Mouse (Mus musculus) liver, embryonic 16.5 days (tissue): ENCODE results near the gene Tmem259. TPM values are rescaled to one million over a fixed set of nuclear protein-coding genes. Genes with fewer than 3 reads are reported as not detected.

Experiments
- ATAC-seq: fragments of 200-750 bp; cut with Nextera tagmentation; 2 replicates; pipeline ENCODE4 v1.8.0; 2017; ENCODE audit warnings: low read depth, mild to moderate bottlenecking, moderate number of reproducible peaks, moderate library complexity
- H3K27ac ChIP-seq: fragments of 300-500 bp; sonication (generic); 2 replicates; pipeline ENCODE4 v1.5.1; 2014; ENCODE audit warnings: mild to moderate bottlenecking, low read length
- H3K27me3 ChIP-seq: fragments of 300-500 bp; sonication (generic); 2 replicates; pipeline ENCODE4 v1.6.1; 2014; ENCODE audit warnings: low read depth, low read length, mixed read lengths; ENCODE audit not compliant: control insufficient read depth, insufficient read depth
- H3K36me3 ChIP-seq: fragments of 300-500 bp; sonication (generic); 2 replicates; pipeline ENCODE4 v1.6.1; 2014; ENCODE audit warnings: mild to moderate bottlenecking; ENCODE audit not compliant: control insufficient read depth, insufficient read depth
- H3K4me1 ChIP-seq: fragments of 300-500 bp; sonication (generic); 2 replicates; pipeline ENCODE4 v1.6.1; 2014; ENCODE audit warnings: low read depth, low read length, mixed read lengths; ENCODE audit not compliant: control insufficient read depth
- H3K4me2 ChIP-seq: fragments of 300-500 bp; sonication (generic); 2 replicates; pipeline ENCODE4 v1.6.1; 2014; ENCODE audit warnings: low read depth, low read length, mixed read lengths
- H3K4me3 ChIP-seq: fragments of 300-500 bp; sonication (generic); 2 replicates; pipeline ENCODE4 v1.5.1; 2014; ENCODE audit warnings: low read depth, mild to moderate bottlenecking, low read length
- H3K9ac ChIP-seq: fragments of 300-500 bp; sonication (generic); 2 replicates; pipeline ENCODE4 v1.6.1; 2014; ENCODE audit warnings: low read depth, low read length
- H3K9me3 ChIP-seq: fragments of 300-500 bp; sonication (generic); replicated peaks from 2 replicates; pipeline ENCODE4 v1.6.1; 2016; ENCODE audit warnings: low read length; ENCODE audit not compliant: control insufficient read depth
- WGBS: fragments of 180-500 bp; shearing (Covaris S2); extraction: QIAGEN DNeasy Blood & Tissue Kit; methylation state at CpG from one replicate; pipeline ENCODE4 v1.1.7; 2014; ENCODE audit not compliant: insufficient replicate concordance; 5-methylcytosine and 5-hydroxymethylcytosine counted together
- polyA plus RNA-seq: library from polyadenylated mRNA; unstranded; fragments of >200 nt; fragmentation: Nextera tagmentation; extraction: Ambion mirVana; gene quantifications from 2 replicates; pipeline ENCODE4 v1.2.1, GENCODE M21; 2015

Gene Tmem259
- polyA plus RNA-seq, 1 experiment from 2014 or later: 4.8 TPM

DNA sequence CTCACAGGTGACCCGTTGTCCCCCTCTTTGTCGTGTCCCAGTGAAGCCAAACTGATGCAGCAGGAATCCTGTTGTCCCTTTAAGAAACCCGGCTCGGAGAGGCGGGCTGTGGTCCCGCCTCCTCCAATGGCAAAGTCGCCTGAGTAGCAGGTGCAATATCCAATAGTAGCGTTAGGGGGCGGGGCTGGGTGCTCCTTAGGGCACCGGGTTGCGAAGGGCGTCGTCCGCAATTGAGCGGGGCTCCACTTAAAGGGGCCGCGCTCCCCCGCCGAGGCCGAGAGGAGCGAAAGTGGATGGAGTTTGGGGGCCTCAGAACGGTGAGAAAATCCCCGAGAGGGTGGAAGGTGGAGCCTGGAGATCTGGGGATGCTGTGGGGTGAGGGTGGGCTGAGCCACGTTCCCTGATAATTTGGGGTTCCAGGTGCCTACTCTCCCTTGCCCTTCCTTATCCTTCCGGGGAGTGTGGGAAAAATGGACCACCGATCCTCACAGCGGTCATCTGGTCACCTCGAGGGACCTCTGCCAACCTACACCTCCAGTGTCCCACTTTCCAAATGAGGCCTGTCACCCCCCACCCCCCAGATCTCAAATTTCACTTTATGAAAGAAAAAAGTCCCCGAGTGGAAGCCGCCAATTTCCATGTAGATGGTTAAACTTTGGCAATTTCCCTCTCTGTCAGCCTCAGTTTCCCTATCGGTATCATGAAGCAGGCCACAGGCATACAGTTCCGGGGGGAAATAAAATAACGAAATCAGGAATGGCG lies 12.3 kb upstream of the Tmem259 start, which contains the start of gene Abca7:
Gene Abca7 (plus strand): TSS at position 223 of the 762 bp plus-strand sequence.
- H3K27me3 ChIP-seq: no peaks in the 10 kb centered on the region
- H3K4me3 ChIP-seq: peak within 1 kb of the TSS; percentile 83
- H3K4me1 ChIP-seq: peaks cover 30% of the 10 kb centered on the region
- peak within 1 kb of the TSS; percentile 81 for H3K9ac ChIP-seq
- ATAC-seq: peak; percentile 88
- peak within 1 kb of the TSS; percentile 97 for H3K27ac ChIP-seq
- WGBS: under 1% methylated on average over 34 of the region's 34 CpGs
- H3K4me2 ChIP-seq: peak within 1 kb of the TSS; percentile 82
- H3K36me3 ChIP-seq: peaks cover 4% of the 10 kb centered on the region; the same call in 1 of the 2 replicates
- H3K9me3 ChIP-seq: no peaks in the 10 kb centered on the region; the same call in 1 of the 2 replicates

- peak overlapping the region; percentile 34; the same call in 1 of the 2 replicates for H3K4me2 ChIP-seq
- H3K36me3 ChIP-seq: peaks cover 4% of the 10 kb centered on the region; the same call in 1 of the 2 replicates
- no peaks in the 10 kb centered on the region for H3K27me3 ChIP-seq
- ATAC-seq: no peak
- H3K9me3 ChIP-seq: no peaks in the 10 kb centered on the region; the same call in 1 of the 2 replicates
- H3K4me3 ChIP-seq: no peak overlapping the region
- WGBS: 37% methylated on average over 1 of the region's 1 CpGs
- H3K9ac ChIP-seq: no peak overlapping the region
- H3K27ac ChIP-seq: peak overlapping the region; percentile 31; the same call in 1 of the 2 replicates
- H3K4me1 ChIP-seq: peaks cover 27% of the 10 kb centered on the region
These were observed 11.5 kb upstream of the Tmem259 start for GRCm38 (mm10) chr10:79995636-79996035.

GRCm38 (mm10) chr10:79994397-79995115 lies 10.4 kb upstream of the Tmem259 start:
- Histone ChIP-seq H3K4me1 (peaks cover 24% of the 10 kb centered on the region), H3K4me2 (peak overlapping the region; percentile 17; the same call in 1 of the 2 replicates), H3K27ac (peak overlapping the region; percentile 61), H3K9me3 (no peaks in the 10 kb centered on the region; the same call in 1 of the 2 replicates), H3K9ac (peak overlapping the region; percentile 19; the same call in 1 of the 2 replicates), H3K36me3 (peaks cover 4% of the 10 kb centered on the region; the same call in 1 of the 2 replicates), H3K27me3 (peaks cover 6% of the 10 kb centered on the region), H3K4me3 (no peak overlapping the region)
- no peak for ATAC-seq
- WGBS: 48% methylated on average over 16 of the region's 16 CpGs

GRCm38 (mm10) chr10:79991548-79991947 lies 7.4 kb upstream of the Tmem259 start:
- no peak for ATAC-seq
- 81% methylated on average over 6 of the region's 6 CpGs for WGBS
- H3K27ac ChIP-seq: no peak overlapping the region
- no peak overlapping the region for H3K9ac ChIP-seq
- H3K4me3 ChIP-seq: no peak overlapping the region
- peaks cover 41% of the 10 kb centered on the region for H3K4me1 ChIP-seq
- H3K4me2 ChIP-seq: no peak overlapping the region
- peaks cover 4% of the 10 kb centered on the region; the same call in 1 of the 2 replicates for H3K36me3 ChIP-seq
- peaks cover 28% of the 10 kb centered on the region for H3K27me3 ChIP-seq
- H3K9me3 ChIP-seq: no peaks in the 10 kb centered on the region; the same call in 1 of the 2 replicates

DNA sequence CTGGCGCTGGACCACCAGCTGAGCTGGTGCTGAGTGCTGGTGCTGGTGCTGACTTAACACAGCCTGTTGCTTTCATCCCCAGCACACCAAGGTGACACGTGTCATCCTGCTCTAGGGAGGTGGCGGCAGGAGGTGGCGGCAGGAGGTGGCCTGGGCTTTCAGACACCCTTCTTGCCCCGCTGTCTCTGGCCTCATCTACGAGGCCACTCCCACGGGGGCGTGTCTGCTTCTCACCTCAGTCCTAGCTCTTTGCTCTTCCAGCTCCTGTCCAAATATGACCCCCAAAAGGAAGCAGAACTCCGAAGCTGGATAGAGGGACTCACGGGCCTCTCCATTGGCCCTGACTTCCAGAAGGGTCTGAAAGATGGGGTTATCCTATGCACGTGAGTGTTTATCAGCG lies 7.0 kb upstream of the Tmem259 start:
- H3K4me1 ChIP-seq: peaks cover 45% of the 10 kb centered on the region

DNA sequence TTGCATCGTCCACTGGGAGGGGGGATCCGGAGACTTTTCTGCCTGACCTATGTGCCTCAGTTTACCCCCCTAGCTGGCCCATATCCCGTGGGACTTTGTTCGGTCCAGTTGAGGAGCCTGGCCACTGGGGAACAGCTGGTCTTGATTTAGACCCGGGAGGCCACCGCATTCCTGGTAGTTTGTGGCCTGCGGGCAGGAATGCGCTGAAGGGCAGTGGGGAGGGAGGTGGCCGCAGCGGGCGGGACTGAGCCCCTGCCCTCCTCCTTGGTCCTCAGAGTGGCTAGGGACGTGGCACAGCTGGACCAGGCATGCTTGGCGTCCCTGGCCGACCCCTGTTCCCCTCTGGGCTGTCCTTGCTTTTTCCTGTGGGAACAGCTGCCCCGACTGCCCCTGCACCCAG lies 5.7 kb upstream of the Tmem259 start:
- WGBS: 53% methylated on average over 15 of the region's 15 CpGs

More for the DNA sequence above, 7.0 kb upstream of the Tmem259 start:
- no peak for ATAC-seq
- Histone ChIP-seq H3K36me3 (peaks cover 4% of the 10 kb centered on the region; the same call in 1 of the 2 replicates), H3K9ac (no peak overlapping the region), H3K9me3 (no peaks in the 10 kb centered on the region; the same call in 1 of the 2 replicates), H3K4me2 (no peak overlapping the region), H3K27ac (no peak overlapping the region), H3K4me3 (no peak overlapping the region), H3K27me3 (peaks cover 28% of the 10 kb centered on the region)
- 68% methylated on average over 12 of the region's 12 CpGs for WGBS

DNA sequence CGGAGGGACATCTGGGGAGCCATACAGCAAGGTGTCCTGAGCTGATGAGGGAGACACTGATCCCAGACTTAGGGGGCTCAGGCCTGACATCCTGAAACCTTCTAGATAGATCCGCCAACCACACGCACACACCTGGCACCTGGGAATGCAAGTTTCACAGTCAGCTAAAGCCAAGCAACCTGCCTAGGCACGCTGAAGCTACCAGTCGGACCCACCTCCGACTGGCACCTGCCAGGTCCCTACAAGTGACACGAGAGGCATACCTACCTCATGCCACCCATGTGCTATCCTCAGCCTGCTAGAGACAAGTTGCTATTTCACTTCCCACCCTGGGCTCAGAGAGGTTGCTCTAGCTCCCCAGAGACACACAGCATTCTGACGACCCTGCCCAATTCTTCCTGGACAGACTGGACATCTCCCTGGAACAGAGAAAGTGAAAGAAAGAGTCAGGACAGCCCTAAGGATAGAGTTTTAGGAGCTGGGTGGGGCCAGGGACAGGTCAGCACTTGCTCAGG lies 5.2 kb upstream of the Tmem259 start:
- Histone ChIP-seq H3K4me3 (peak overlapping the region; percentile 64), H3K36me3 (peaks cover 4% of the 10 kb centered on the region; the same call in 1 of the 2 replicates), H3K27me3 (peaks cover 28% of the 10 kb centered on the region), H3K4me1 (peaks cover 39% of the 10 kb centered on the region), H3K9me3 (no peaks in the 10 kb centered on the region; the same call in 1 of the 2 replicates), H3K9ac (peak overlapping the region; percentile 58; the same call in 1 of the 2 replicates), H3K27ac (no peak overlapping the region), H3K4me2 (peak overlapping the region; percentile 28)
- WGBS: 43% methylated on average over 8 of the region's 8 CpGs
- ATAC-seq: no peak

More for the DNA sequence above, 5.7 kb upstream of the Tmem259 start:
- H3K4me1 ChIP-seq: peaks cover 42% of the 10 kb centered on the region
- no peaks in the 10 kb centered on the region; the same call in 1 of the 2 replicates for H3K9me3 ChIP-seq
- H3K36me3 ChIP-seq: peaks cover 4% of the 10 kb centered on the region; the same call in 1 of the 2 replicates
- ATAC-seq: no peak
- H3K4me3 ChIP-seq: peak overlapping the region; percentile 64
- H3K9ac ChIP-seq: no peak overlapping the region
- H3K4me2 ChIP-seq: peak overlapping the region; percentile 28
- no peak overlapping the region; the same call in 1 of the 2 replicates for H3K27ac ChIP-seq
- peaks cover 28% of the 10 kb centered on the region for H3K27me3 ChIP-seq

DNA sequence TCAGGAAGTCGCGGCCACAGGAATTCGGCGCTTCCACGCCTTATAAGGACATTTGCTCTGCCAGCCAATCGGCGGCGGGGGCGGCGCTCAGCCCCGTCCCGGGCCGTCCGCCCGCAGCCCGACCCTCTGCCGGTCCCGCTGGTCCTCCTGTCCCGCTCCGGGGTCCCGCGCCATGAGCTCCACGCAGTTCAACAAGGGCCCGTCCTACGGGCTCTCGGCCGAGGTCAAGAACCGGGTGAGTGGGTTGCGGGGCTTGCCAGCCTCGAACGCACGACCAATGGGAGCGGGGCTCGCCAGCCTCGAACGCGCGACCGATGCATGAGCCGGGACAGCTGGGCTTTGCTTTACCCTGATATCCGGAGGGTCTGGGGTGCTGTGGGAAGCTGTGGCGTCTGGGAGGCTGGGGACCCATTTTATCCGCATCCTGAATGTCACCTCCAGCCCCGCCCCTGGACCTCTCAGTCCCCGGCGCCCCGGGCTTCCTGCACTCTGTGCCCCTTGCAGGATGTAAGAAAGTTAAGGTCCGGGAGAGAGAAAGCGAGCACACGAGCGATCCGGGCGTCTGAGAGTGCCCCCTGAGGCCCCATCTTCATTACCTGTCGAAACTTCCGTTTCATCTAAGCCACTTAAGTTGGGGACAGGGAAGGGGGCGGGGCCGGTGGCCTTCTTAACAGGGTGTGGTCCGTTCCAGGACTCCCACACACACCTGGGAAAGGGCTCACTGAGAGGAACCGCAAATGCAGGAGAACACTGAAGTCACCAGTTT lies 4.6 kb upstream of the Tmem259 start, which contains the start of gene Cnn2:
Gene Cnn2 (plus strand): TSS at position 79 of the 766 bp plus-strand sequence.
- peaks cover 28% of the 10 kb centered on the region for H3K27me3 ChIP-seq
- WGBS: under 1% methylated on average over 59 of the region's 59 CpGs
- peak within 1 kb of the TSS; percentile 99 for H3K27ac ChIP-seq
- peaks cover 39% of the 10 kb centered on the region for H3K4me1 ChIP-seq
- no peak for ATAC-seq
- peak within 1 kb of the TSS; percentile 71 for H3K4me2 ChIP-seq
- peaks cover 4% of the 10 kb centered on the region; the same call in 1 of the 2 replicates for H3K36me3 ChIP-seq
- no peaks in the 10 kb centered on the region; the same call in 1 of the 2 replicates for H3K9me3 ChIP-seq
- H3K9ac ChIP-seq: peak within 1 kb of the TSS; percentile 58
- H3K4me3 ChIP-seq: peak within 1 kb of the TSS; percentile 64
